Mouse (Mus musculus): ENCODE data around the gene Gtf3c3. TPM values are rescaled to one million over a fixed set of nuclear protein-coding genes. Genes with fewer than 3 reads are reported as not detected.

Gtf3c3 gene
- polyA plus RNA-seq (2014; fragmentation: Nextera tagmentation; extraction: Ambion mirVana) = 34.5 and 35.6 TPM in 2 replicates

- no peaks in the 10 kb centered on the region for H3K27me3 ChIP-seq (ENCODE audit: control insufficient read depth, insufficient read depth, low read length)
- no peaks in the 10 kb centered on the region for H3K9me3 ChIP-seq (ENCODE audit: control insufficient read depth, low read length)
- DNase-seq (ENCODE audit: low spot score) = peak; percentile 86
- no peak within 1 kb of the TSS for H3K27ac ChIP-seq (ENCODE audit: low read depth, low read length)
- WGBS = 3% methylated on average over 39 of the region's 39 CpGs
- peak within 1 kb of the TSS; percentile 65 for H3K4me2 ChIP-seq (replicated peaks; ENCODE audit: low read depth, low read length)
- ATAC-seq (ENCODE audit: low FRiP score) = peak; percentile 98
- H3K4me3 ChIP-seq (ENCODE audit: low read depth, low read length) = peak within 1 kb of the TSS; percentile 83
- no peaks in the 10 kb centered on the region for H3K4me1 ChIP-seq (replicated peaks; ENCODE audit: control insufficient read depth, insufficient read depth, low read length)
- peak within 1 kb of the TSS; percentile 90 for H3K9ac ChIP-seq (ENCODE audit: low read depth, low read length)
- no peaks in the 10 kb centered on the region for H3K36me3 ChIP-seq (ENCODE audit: control insufficient read depth, insufficient read depth, low read length)
These were observed at the start of gene Gtf3c3 for GRCm38 (mm10) chr1:54438340-54439079. TSS of gene Gtf3c3 (minus strand) at chr1:54438971.

DNA sequence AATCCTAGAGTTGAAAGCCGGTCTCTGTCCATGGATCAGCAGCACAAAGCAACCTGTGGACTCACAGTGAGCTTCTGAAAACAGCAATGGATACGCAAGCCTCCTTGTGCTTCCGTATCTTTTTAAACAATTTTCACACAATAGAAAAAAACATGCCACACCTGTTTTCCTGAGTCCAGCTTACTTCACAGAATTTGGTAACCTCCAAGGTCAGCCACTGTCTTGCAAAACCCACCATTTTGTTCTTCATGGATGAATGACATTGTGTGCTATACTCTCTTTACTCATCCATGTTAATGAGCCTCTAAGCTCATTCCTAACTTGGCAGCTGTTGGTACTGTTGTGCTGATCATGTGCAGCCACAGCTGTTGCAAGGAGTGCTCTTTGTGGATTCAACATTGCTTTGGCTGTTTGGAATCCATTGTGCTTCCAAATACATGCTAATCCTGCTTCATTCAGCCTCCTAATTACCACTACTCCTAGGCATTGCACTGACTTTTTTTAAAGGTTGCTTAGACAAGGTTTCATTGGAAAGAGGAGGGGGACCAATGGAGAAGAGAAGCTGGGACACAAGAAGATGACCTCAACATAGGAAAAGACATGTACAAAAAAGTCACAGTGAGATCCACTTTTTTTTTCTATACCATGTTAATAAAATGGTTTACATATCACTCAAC lies 46.1 kb upstream of the Gtf3c3 start:
- Histone ChIP-seq H3K27ac (ENCODE audit: low read depth, low read length) (no peak overlapping the region), H3K36me3 (ENCODE audit: control insufficient read depth, insufficient read depth, low read length) (no peaks in the 10 kb centered on the region), H3K4me2 (replicated peaks; ENCODE audit: low read depth, low read length) (no peak overlapping the region), H3K9me3 (ENCODE audit: control insufficient read depth, low read length) (no peaks in the 10 kb centered on the region), H3K27me3 (ENCODE audit: control insufficient read depth, insufficient read depth, low read length) (no peaks in the 10 kb centered on the region), H3K4me1 (replicated peaks; ENCODE audit: control insufficient read depth, insufficient read depth, low read length) (no peaks in the 10 kb centered on the region), H3K4me3 (ENCODE audit: low read depth, low read length) (no peak overlapping the region), H3K9ac (ENCODE audit: low read depth, low read length) (no peak overlapping the region)
- DNase-seq (ENCODE audit: low spot score) = no peak
- WGBS = 88% methylated on average over 3 of the region's 3 CpGs
- ATAC-seq (ENCODE audit: low FRiP score) = peak; percentile 38; the same call in 1 of the 2 replicates

- Histone ChIP-seq H3K9ac (ENCODE audit: low read depth, low read length) (no peak overlapping the region), H3K4me3 (ENCODE audit: low read depth, low read length) (no peak overlapping the region), H3K4me1 (replicated peaks; ENCODE audit: control insufficient read depth, insufficient read depth, low read length) (no peaks in the 10 kb centered on the region), H3K36me3 (ENCODE audit: control insufficient read depth, insufficient read depth, low read length) (0 out of 2 replicates have a peak, but pooled peaks cover 2% of the 10 kb centered on the region), H3K9me3 (ENCODE audit: control insufficient read depth, low read length) (no peaks in the 10 kb centered on the region), H3K4me2 (replicated peaks; ENCODE audit: low read depth, low read length) (no peak overlapping the region), H3K27me3 (ENCODE audit: control insufficient read depth, insufficient read depth, low read length) (no peaks in the 10 kb centered on the region), H3K27ac (ENCODE audit: low read depth, low read length) (no peak overlapping the region)
- no peak for ATAC-seq (ENCODE audit: low FRiP score)
- no peak for DNase-seq (ENCODE audit: low spot score)
- 96% methylated on average over 12 of the region's 12 CpGs for WGBS
These were observed 41.7 kb upstream of the Gtf3c3 start for GRCm38 (mm10) chr1:54480491-54480890.

DNA sequence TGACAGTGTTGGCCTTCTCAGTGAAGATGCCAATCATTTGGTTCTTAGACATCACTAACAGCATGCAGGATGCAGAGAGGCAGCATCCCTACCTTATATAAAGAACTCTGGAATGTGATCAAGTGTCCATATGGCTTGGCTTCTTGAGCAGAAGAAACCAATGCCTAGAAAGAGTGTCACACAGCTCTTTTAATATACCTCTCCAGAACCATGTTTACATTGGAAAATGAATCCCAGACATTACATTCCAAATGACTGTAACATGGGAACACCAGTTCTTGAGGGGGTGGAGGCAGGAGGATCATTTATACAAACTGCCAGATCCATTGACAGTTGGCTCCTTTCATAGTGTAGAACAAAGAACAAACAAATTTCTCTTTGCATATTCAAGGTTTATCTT lies 29.9 kb upstream of the Gtf3c3 start:
- Histone ChIP-seq H3K27me3 (ENCODE audit: control insufficient read depth, insufficient read depth, low read length) (no peaks in the 10 kb centered on the region), H3K9ac (ENCODE audit: low read depth, low read length) (no peak overlapping the region), H3K4me3 (ENCODE audit: low read depth, low read length) (no peak overlapping the region), H3K4me1 (replicated peaks; ENCODE audit: control insufficient read depth, insufficient read depth, low read length) (no peaks in the 10 kb centered on the region), H3K36me3 (ENCODE audit: control insufficient read depth, insufficient read depth, low read length) (no peaks in the 10 kb centered on the region), H3K4me2 (replicated peaks; ENCODE audit: low read depth, low read length) (no peak overlapping the region), H3K9me3 (ENCODE audit: control insufficient read depth, low read length) (no peaks in the 10 kb centered on the region), H3K27ac (ENCODE audit: low read depth, low read length) (no peak overlapping the region)
- ATAC-seq (ENCODE audit: low FRiP score) (no peak), DNase-seq (ENCODE audit: low spot score) (no peak)

DNA sequence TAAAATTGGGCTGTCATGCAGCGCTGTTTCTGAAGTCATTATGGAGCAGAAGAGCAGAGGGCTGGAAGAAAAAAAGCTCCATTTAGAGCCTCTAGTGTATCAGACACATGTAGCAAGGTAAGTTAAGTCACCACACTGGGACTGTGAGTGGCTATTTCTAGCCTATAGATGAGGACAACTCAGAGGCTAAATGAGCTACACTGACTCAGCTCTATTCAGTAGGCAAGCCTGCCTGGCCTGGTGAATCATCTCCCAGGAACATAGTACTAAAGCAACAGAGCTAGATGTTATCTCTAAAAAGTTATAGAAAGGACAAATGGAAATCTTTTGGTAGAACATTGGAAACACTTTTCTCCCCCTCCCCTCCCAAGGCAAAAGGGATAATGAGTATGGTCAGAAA lies 28.6 kb upstream of the Gtf3c3 start:
- H3K4me3 ChIP-seq (ENCODE audit: low read depth, low read length) = no peak overlapping the region
- no peaks in the 10 kb centered on the region for H3K4me1 ChIP-seq (replicated peaks; ENCODE audit: control insufficient read depth, insufficient read depth, low read length)
- no peaks in the 10 kb centered on the region for H3K9me3 ChIP-seq (ENCODE audit: control insufficient read depth, low read length)
- no peak overlapping the region for H3K4me2 ChIP-seq (replicated peaks; ENCODE audit: low read depth, low read length)
- H3K27me3 ChIP-seq (ENCODE audit: control insufficient read depth, insufficient read depth, low read length) = no peaks in the 10 kb centered on the region
- WGBS = 90% methylated on average over 1 of the region's 1 CpGs
- H3K36me3 ChIP-seq (ENCODE audit: control insufficient read depth, insufficient read depth, low read length) = no peaks in the 10 kb centered on the region
- H3K27ac ChIP-seq (ENCODE audit: low read depth, low read length) = no peak overlapping the region
- H3K9ac ChIP-seq (ENCODE audit: low read depth, low read length) = no peak overlapping the region
- DNase-seq (ENCODE audit: low spot score) = no peak
- ATAC-seq (ENCODE audit: low FRiP score) = no peak

DNA sequence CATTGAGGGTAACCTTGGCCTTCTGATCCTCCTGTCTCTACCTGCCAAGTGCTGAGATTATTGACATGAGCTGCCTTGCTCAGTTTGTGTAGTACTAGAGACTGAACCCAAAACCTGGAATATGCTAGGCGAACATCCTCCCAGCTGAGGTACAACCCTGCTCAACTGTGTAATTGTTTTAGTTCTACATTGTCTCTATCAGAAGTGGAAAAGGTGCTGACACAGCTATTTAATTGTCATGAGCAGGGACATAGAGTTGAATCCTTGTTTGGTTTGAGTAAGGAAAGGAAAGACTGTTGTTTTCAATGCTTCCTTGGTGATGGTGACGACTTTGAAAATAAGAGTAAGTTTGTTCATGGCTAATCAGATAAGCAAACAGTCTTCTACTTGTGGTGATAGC lies 13.3 kb upstream of the Gtf3c3 start:
- 89% methylated on average over 2 of the region's 2 CpGs for WGBS
- Histone ChIP-seq H3K4me2 (replicated peaks; ENCODE audit: low read depth, low read length) (no peak overlapping the region), H3K27me3 (ENCODE audit: control insufficient read depth, insufficient read depth, low read length) (no peaks in the 10 kb centered on the region), H3K4me1 (replicated peaks; ENCODE audit: control insufficient read depth, insufficient read depth, low read length) (no peaks in the 10 kb centered on the region), H3K4me3 (ENCODE audit: low read depth, low read length) (no peak overlapping the region), H3K27ac (ENCODE audit: low read depth, low read length) (no peak overlapping the region), H3K9me3 (ENCODE audit: control insufficient read depth, low read length) (no peaks in the 10 kb centered on the region), H3K9ac (ENCODE audit: low read depth, low read length) (no peak overlapping the region), H3K36me3 (ENCODE audit: control insufficient read depth, insufficient read depth, low read length) (no peaks in the 10 kb centered on the region)
- DNase-seq (ENCODE audit: low spot score) (no peak), ATAC-seq (ENCODE audit: low FRiP score) (no peak)

GRCm38 (mm10) chr1:54448833-54449232 lies 10.1 kb upstream of the Gtf3c3 start:
- H3K9me3 ChIP-seq (ENCODE audit: control insufficient read depth, low read length) = no peaks in the 10 kb centered on the region
- ATAC-seq (ENCODE audit: low FRiP score) (no peak), DNase-seq (ENCODE audit: low spot score) (no peak)
- H3K27me3 ChIP-seq (ENCODE audit: control insufficient read depth, insufficient read depth, low read length) = no peaks in the 10 kb centered on the region
- no peak overlapping the region for H3K9ac ChIP-seq (ENCODE audit: low read depth, low read length)
- H3K4me2 ChIP-seq (replicated peaks; ENCODE audit: low read depth, low read length) = no peak overlapping the region
- H3K4me3 ChIP-seq (ENCODE audit: low read depth, low read length) = no peak overlapping the region
- 84% methylated on average over 4 of the region's 4 CpGs for WGBS
- H3K27ac ChIP-seq (ENCODE audit: low read depth, low read length) = no peak overlapping the region
- H3K36me3 ChIP-seq (ENCODE audit: control insufficient read depth, insufficient read depth, low read length) = no peaks in the 10 kb centered on the region
- no peaks in the 10 kb centered on the region for H3K4me1 ChIP-seq (replicated peaks; ENCODE audit: control insufficient read depth, insufficient read depth, low read length)

- Histone ChIP-seq H3K9me3 (ENCODE audit: control insufficient read depth, low read length) (no peaks in the 10 kb centered on the region), H3K27ac (ENCODE audit: low read depth, low read length) (no peak overlapping the region), H3K4me1 (replicated peaks; ENCODE audit: control insufficient read depth, insufficient read depth, low read length) (no peaks in the 10 kb centered on the region), H3K27me3 (ENCODE audit: control insufficient read depth, insufficient read depth, low read length) (no peaks in the 10 kb centered on the region), H3K9ac (ENCODE audit: low read depth, low read length) (no peak overlapping the region), H3K4me2 (replicated peaks; ENCODE audit: low read depth, low read length) (no peak overlapping the region), H3K4me3 (ENCODE audit: low read depth, low read length) (no peak overlapping the region), H3K36me3 (ENCODE audit: control insufficient read depth, insufficient read depth, low read length) (no peaks in the 10 kb centered on the region)
- DNase-seq (ENCODE audit: low spot score) (peak; percentile 5), ATAC-seq (ENCODE audit: low FRiP score) (no peak)
- WGBS = 56% methylated on average over 7 of the region's 7 CpGs
These were observed 4.9 kb upstream of the Gtf3c3 start for GRCm38 (mm10) chr1:54443641-54444040.

- WGBS = 51% methylated on average over 3 of the region's 3 CpGs
- peak overlapping the region; percentile 90 for H3K9ac ChIP-seq (ENCODE audit: low read depth, low read length)
- no peak; the same call in none of the 2 replicates for ATAC-seq (ENCODE audit: low FRiP score)
- DNase-seq (ENCODE audit: low spot score) = no peak
- no peaks in the 10 kb centered on the region for H3K9me3 ChIP-seq (ENCODE audit: control insufficient read depth, low read length)
- H3K27ac ChIP-seq (ENCODE audit: low read depth, low read length) = no peak overlapping the region
- H3K4me1 ChIP-seq (replicated peaks; ENCODE audit: control insufficient read depth, insufficient read depth, low read length) = no peaks in the 10 kb centered on the region
- no peaks in the 10 kb centered on the region for H3K27me3 ChIP-seq (ENCODE audit: control insufficient read depth, insufficient read depth, low read length)
- H3K4me2 ChIP-seq (replicated peaks; ENCODE audit: low read depth, low read length) = no peak overlapping the region
- no peaks in the 10 kb centered on the region for H3K36me3 ChIP-seq (ENCODE audit: control insufficient read depth, insufficient read depth, low read length)
- peak overlapping the region; percentile 83 for H3K4me3 ChIP-seq (ENCODE audit: low read depth, low read length)
These were observed 307 bp upstream of the Gtf3c3 start for GRCm38 (mm10) chr1:54439080-54439476.
